Mouse (Mus musculus) midbrain, postnatal 0 days (tissue): Measurements from ENCODE around the gene Rps6ka2. TPM values are rescaled to one million over a fixed set of nuclear protein-coding genes. Genes with fewer than 3 reads are reported as not detected.
"Not testable (repeated sequence)": the region's sequence is repeated elsewhere in the genome, so short reads cannot be mapped to it uniquely, and the experiment has no call there.

Experiments
- ATAC-seq: fragments of 200-750 bp; cut with Nextera tagmentation; 2 replicates; pipeline ENCODE4 v1.8.0; 2017; ENCODE audit warnings: moderate number of reproducible peaks, mild to moderate bottlenecking, moderate TSS enrichment, moderate library complexity; ENCODE audit not compliant: low FRiP score
- DNase-seq: peaks from one replicate; pipeline ENCODE4 v3.0.0-alpha.2; 2015; ENCODE audit warnings: low spot score
- H3K27ac ChIP-seq: fragments of 300-500 bp; sonication (generic); 2 replicates; pipeline ENCODE4 v1.5.1; 2014; ENCODE audit warnings: low read depth, mild to moderate bottlenecking, low read length, mixed read lengths
- H3K27me3 ChIP-seq: fragments of 300-500 bp; sonication (generic); 2 replicates; pipeline ENCODE4 v1.6.1; 2014; ENCODE audit warnings: low read length, control low read depth, mixed read lengths; ENCODE audit not compliant: insufficient read depth
- H3K36me3 ChIP-seq: fragments of 300-500 bp; sonication (generic); 2 replicates; pipeline ENCODE4 v1.6.1; 2014; ENCODE audit warnings: low read length, control low read depth, mixed read lengths; ENCODE audit not compliant: insufficient read depth
- H3K4me1 ChIP-seq: fragments of 300-500 bp; sonication (generic); 2 replicates; pipeline ENCODE4 v1.6.1; 2014; ENCODE audit warnings: mild to moderate bottlenecking, control low read depth, antibody characterized with exemption, low read length, mixed read lengths; ENCODE audit not compliant: insufficient read depth
- H3K4me2 ChIP-seq: fragments of 300-500 bp; sonication (generic); 2 replicates; pipeline ENCODE4 v1.6.1; 2014; ENCODE audit warnings: low read depth, mild to moderate bottlenecking, low read length, mixed read lengths; ENCODE audit not compliant: poor library complexity, severe bottlenecking
- H3K4me3 ChIP-seq: fragments of 300-500 bp; sonication (generic); 2 replicates; pipeline ENCODE4 v1.5.1; 2014; ENCODE audit warnings: low read depth, mild to moderate bottlenecking, low read length, moderate library complexity
- H3K9ac ChIP-seq: fragments of 300-500 bp; sonication (generic); replicated peaks from 2 replicates; pipeline ENCODE4 v1.6.1; 2014; ENCODE audit warnings: mild to moderate bottlenecking, low read length, moderate library complexity, mixed read lengths; ENCODE audit not compliant: poor library complexity, severe bottlenecking
- H3K9me3 ChIP-seq: fragments of 300-500 bp; sonication (generic); 2 replicates; pipeline ENCODE4 v1.6.1; 2016; ENCODE audit warnings: low read length, control low read depth
- CTCF ChIP-seq: IDR thresholded peaks from 2 replicates; pipeline ENCODE4 v1.5.1; 2016; ENCODE audit warnings: antibody characterized with exemption, mild to moderate bottlenecking
- WGBS: fragments of 180-500 bp; shearing (Covaris S2); extraction: QIAGEN DNeasy Blood & Tissue Kit; methylation state at CpG from one replicate; pipeline ENCODE4 v1.1.7; 2014; 5-methylcytosine and 5-hydroxymethylcytosine counted together
- polyA plus RNA-seq: library from polyadenylated mRNA; unstranded; fragments of >200 nt; fragmentation: Nextera tagmentation; extraction: Ambion mirVana; gene quantifications from 2 replicates; pipeline ENCODE4 v1.2.1, GENCODE M21; 2015
- total RNA-seq: library from RNA; depleted of rRNA; stranded (reverse); fragments of >200 nt; gene quantifications from 2 replicates; pipeline ENCODE4 v1.2.3, GENCODE M21; 2014

Gene Rps6ka2
- total and polyA plus RNA-seq, 2 experiments from 2014 or later, result 16.8 to 34.2 TPM

- 27% methylated on average over 2 of the region's 2 CpGs for WGBS
- DNase-seq, result no peak
- Histone ChIP-seq H3K36me3 (no peaks in the 10 kb centered on the region), H3K9me3 (no peaks in the 10 kb centered on the region), H3K9ac (no peak overlapping the region), H3K4me1 (peaks cover 4% of the 10 kb centered on the region; the same call in 1 of the 2 replicates), H3K4me2 (no peak overlapping the region), H3K27me3 (no peaks in the 10 kb centered on the region), H3K27ac (no peak overlapping the region), H3K4me3 (no peak overlapping the region)
- TF ChIP-seq CTCF, result no peak
- peak; percentile 44; the same call in 1 of the 2 replicates for ATAC-seq
These were observed 6.5 kb downstream of the Rps6ka2 start for GRCm38 (mm10) chr17:7176394-7176793.

GRCm38 (mm10) chr17:7178196-7178595 is 8.3 kb downstream of the Rps6ka2 start:
- no peak overlapping the region for H3K4me3 ChIP-seq
- TF ChIP-seq CTCF, result no peak
- no peaks in the 10 kb centered on the region for H3K36me3 ChIP-seq
- no peaks in the 10 kb centered on the region for H3K27me3 ChIP-seq
- H3K27ac ChIP-seq, result no peak overlapping the region
- H3K4me2 ChIP-seq, result no peak overlapping the region
- no peak overlapping the region for H3K9ac ChIP-seq
- 92% methylated on average over 6 of the region's 6 CpGs for WGBS
- no peak for ATAC-seq
- H3K4me1 ChIP-seq, result peaks cover 4% of the 10 kb centered on the region; the same call in 1 of the 2 replicates
- H3K9me3 ChIP-seq, result no peaks in the 10 kb centered on the region
- no peak for DNase-seq

- 68% methylated on average over 9 of the region's 9 CpGs for WGBS
These were observed 12.3 kb downstream of the Rps6ka2 start for GRCm38 (mm10) chr17:7182187-7182586.

GRCm38 (mm10) chr17:7187037-7187436 is 17.1 kb downstream of the Rps6ka2 start:
- 88% methylated on average over 1 of the region's 1 CpGs for WGBS
- not testable (repeated sequence) for H3K9me3 ChIP-seq, DNase-seq, H3K4me3 ChIP-seq, H3K27me3 ChIP-seq, H3K9ac ChIP-seq, H3K4me2 ChIP-seq, ATAC-seq, H3K36me3 ChIP-seq, H3K4me1 ChIP-seq, H3K27ac ChIP-seq

More at GRCm38 (mm10) chr17:7182187-7182586, 12.3 kb downstream of the Rps6ka2 start:
- H3K27me3 ChIP-seq, result no peaks in the 10 kb centered on the region
- no peak for TF ChIP-seq CTCF
- H3K36me3 ChIP-seq, result no peaks in the 10 kb centered on the region
- DNase-seq (no peak), ATAC-seq (no peak)
- H3K9me3 ChIP-seq, result no peaks in the 10 kb centered on the region
- H3K4me2 ChIP-seq, result no peak overlapping the region
- H3K4me1 ChIP-seq, result no peaks in the 10 kb centered on the region
- H3K4me3 ChIP-seq, result no peak overlapping the region
- H3K27ac ChIP-seq, result no peak overlapping the region
- H3K9ac ChIP-seq, result no peak overlapping the region

- DNase-seq (no peak), ATAC-seq (no peak)
- H3K9me3 ChIP-seq, result no peaks in the 10 kb centered on the region
- H3K4me1 ChIP-seq, result no peaks in the 10 kb centered on the region
- no peak overlapping the region for H3K4me2 ChIP-seq
- no peaks in the 10 kb centered on the region for H3K36me3 ChIP-seq
- no peak overlapping the region for H3K4me3 ChIP-seq
- no peak for TF ChIP-seq CTCF
- no peaks in the 10 kb centered on the region for H3K27me3 ChIP-seq
- WGBS, result 91% methylated on average over 3 of the region's 3 CpGs
- H3K27ac ChIP-seq, result no peak overlapping the region
- no peak overlapping the region for H3K9ac ChIP-seq
These were observed 19.5 kb downstream of the Rps6ka2 start for GRCm38 (mm10) chr17:7189425-7189824.

- H3K4me1 ChIP-seq, result no peaks in the 10 kb centered on the region
- WGBS, result 86% methylated on average over 10 of the region's 10 CpGs
- no peaks in the 10 kb centered on the region for H3K9me3 ChIP-seq
- H3K9ac ChIP-seq, result no peak overlapping the region
- DNase-seq (no peak), ATAC-seq (no peak)
- H3K4me3 ChIP-seq, result no peak overlapping the region
- H3K27me3 ChIP-seq, result no peaks in the 10 kb centered on the region
- TF ChIP-seq CTCF, result no peak
- no peak overlapping the region for H3K27ac ChIP-seq
- no peaks in the 10 kb centered on the region for H3K36me3 ChIP-seq
- no peak overlapping the region for H3K4me2 ChIP-seq
These were observed 20.1 kb downstream of the Rps6ka2 start for GRCm38 (mm10) chr17:7189975-7190374.
